In the genomic region with DNA sequence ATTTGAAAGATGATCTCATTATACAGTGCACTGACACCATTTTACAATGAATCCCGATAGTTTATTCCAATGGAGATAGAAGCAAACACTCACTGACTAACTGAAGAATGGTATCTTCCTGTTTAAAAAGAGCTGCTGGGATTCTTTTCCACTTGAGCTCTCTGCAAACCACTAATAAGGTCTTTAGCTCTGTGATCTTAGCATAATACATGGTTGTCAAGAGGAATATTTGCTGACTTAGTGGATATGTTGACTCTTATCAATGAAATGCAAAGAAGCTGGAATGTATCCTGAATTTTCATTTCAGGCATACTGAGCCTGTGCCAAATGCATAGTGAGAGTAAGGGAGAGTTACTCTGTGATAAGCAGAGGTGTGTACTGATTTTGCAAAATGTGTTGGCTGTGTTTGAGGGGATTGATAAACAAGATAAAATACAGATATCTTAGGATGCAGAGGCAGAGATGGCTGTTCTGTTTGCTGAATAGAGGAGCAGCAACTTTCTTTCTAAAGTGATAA, we compare ENCODE assay signal across 25 mouse cellular contexts.
DNase-seq lines count a peak whose midpoint lies in the region; ATAC-seq and TF ChIP-seq lines count a peak whose summit lies in the region.
"Had no signal": no experiment of that assay in that cellular context is flagged by ENCODE, and none has a peak within 500 bp of the region (broad histone marks: within the 10 kb centered on the region; RNA-seq: fewer than 3 reads in every experiment).

No protein-coding gene starts in this region.

- no peaks in the 10 kb centered on the region for H3K36me3 ChIP-seq in lung, embryonic 14.5 days (ENCODE audit: insufficient read depth)
- no peaks in the 10 kb centered on the region for H3K36me3 ChIP-seq in midbrain, embryonic 16.5 days (ENCODE audit: control insufficient read depth, insufficient read depth, low read length)
- no peaks in the 10 kb centered on the region for H3K36me3 ChIP-seq in midbrain, postnatal 0 days (ENCODE audit: insufficient read depth, low read length)
- H3K36me3 ChIP-seq: embryonic facial prominence, embryonic 12.5 days; forebrain, embryonic 10.5 days; heart, embryonic 10.5 days; hindbrain, embryonic 10.5 days; hindbrain, embryonic 13.5 days had no signal

- TF ChIP-seq POLR2A in brain, embryonic 14.5 days (IDR thresholded peaks at IDR 0.05; ENCODE audit: borderline replicate concordance, extremely low read depth, insufficient read depth, insufficient read length, poor library complexity, severe bottlenecking) = no peak

- TF ChIP-seq CTCF in lung, embryonic 14.5 days (IDR thresholded peaks at IDR 0.05; ENCODE audit: low read depth) = no peak
- TF ChIP-seq CTCF in midbrain, postnatal 0 days (IDR thresholded peaks at IDR 0.05) = no peak
- TF ChIP-seq CTCF in brain, embryonic 14.5 days (IDR thresholded peaks at IDR 0.05; ENCODE audit: borderline replicate concordance, extremely low read depth, insufficient read depth, insufficient read length) = no peak

- peak; percentile 61 for ATAC-seq in lung, embryonic 14.5 days (ENCODE audit: insufficient read depth)
- ATAC-seq in midbrain, embryonic 16.5 days = peak; percentile 39; the same call in 1 of the 2 replicates
- ATAC-seq in midbrain, postnatal 0 days (ENCODE audit: low FRiP score) = no peak
- ATAC-seq: activated CD4-positive, CD25-positive, alpha-beta regulatory T cell, adult 4 months; CD4-positive, CD25-positive, alpha-beta regulatory T cell, adult 4 months; forebrain, embryonic 13.5 days; forebrain, embryonic 16.5 days; hindbrain, embryonic 16.5 days had no signal

- peak; percentile 62 for DNase-seq in lung, embryonic 14.5 days
- DNase-seq in lung, postnatal 14 days = no peak
- no peak for DNase-seq in midbrain, postnatal 0 days (ENCODE audit: low spot score)
- DNase-seq in brain, embryonic 14.5 days (ENCODE audit: low read depth) = peak; percentile 26
- DNase-seq in spleen, postnatal 10 days (ENCODE audit: low spot score in 2 of 2) = no peak
- DNase-seq: adrenal gland, adult 8-10 months; adrenal gland, postnatal 25 days; cerebellum, adult 18-20 months; cerebellum, adult 9-10 months; cerebellum, postnatal 14 days; gastrocnemius, postnatal 10 days; gastrocnemius, postnatal 36 days; heart, adult 2 months; heart, postnatal 36 days had no signal

- H3K27ac ChIP-seq in lung, embryonic 14.5 days (ENCODE audit: low read depth) = no peak overlapping the region
- H3K27ac ChIP-seq in midbrain, embryonic 16.5 days (ENCODE audit: low read length) = no peak overlapping the region
- H3K27ac ChIP-seq in midbrain, postnatal 0 days (ENCODE audit: low read depth, low read length) = no peak overlapping the region
- H3K27ac ChIP-seq: embryonic facial prominence, embryonic 12.5 days; forebrain, embryonic 10.5 days; forebrain, embryonic 13.5 days; heart, adult 2 months; heart, embryonic 10.5 days; hindbrain, embryonic 10.5 days; hindbrain, embryonic 13.5 days had no signal

- H3K4me2 ChIP-seq in lung, embryonic 14.5 days = no peak overlapping the region
- no peak overlapping the region for H3K4me2 ChIP-seq in midbrain, embryonic 16.5 days (ENCODE audit: low read length)
- no peak overlapping the region for H3K4me2 ChIP-seq in midbrain, postnatal 0 days (ENCODE audit: low read depth, low read length, poor library complexity, severe bottlenecking)
- H3K4me2 ChIP-seq: embryonic facial prominence, embryonic 12.5 days; forebrain, embryonic 13.5 days; hindbrain, embryonic 13.5 days had no signal

- 41% methylated on average over 1 of the region's 1 CpGs for WGBS in lung, embryonic 14.5 days
- WGBS in midbrain, embryonic 16.5 days = 78% methylated on average over 1 of the region's 1 CpGs
- WGBS in midbrain, postnatal 0 days = 46% methylated on average over 1 of the region's 1 CpGs

- no peaks in the 10 kb centered on the region for H3K9me3 ChIP-seq in lung, embryonic 14.5 days (ENCODE audit: low read depth, low read length)
- H3K9me3 ChIP-seq in midbrain, embryonic 16.5 days (replicated peaks; ENCODE audit: control insufficient read depth, low read length, poor library complexity, severe bottlenecking) = 0 out of 2 replicates have a peak, but pooled peaks cover 2% of the 10 kb centered on the region
- no peaks in the 10 kb centered on the region for H3K9me3 ChIP-seq in midbrain, postnatal 0 days (ENCODE audit: low read length)
- H3K9me3 ChIP-seq: embryonic facial prominence, embryonic 12.5 days; heart, embryonic 10.5 days; hindbrain, embryonic 13.5 days had no signal

- H3K9ac ChIP-seq in lung, embryonic 14.5 days = no peak overlapping the region
- H3K9ac ChIP-seq in midbrain, embryonic 16.5 days (ENCODE audit: low read depth, low read length) = no peak overlapping the region
- no peak overlapping the region for H3K9ac ChIP-seq in midbrain, postnatal 0 days (replicated peaks; ENCODE audit: low read length, poor library complexity, severe bottlenecking)
- H3K9ac ChIP-seq: embryonic facial prominence, embryonic 12.5 days; forebrain, embryonic 13.5 days; hindbrain, embryonic 13.5 days had no signal

- no peak overlapping the region for H3K4me3 ChIP-seq in lung, embryonic 14.5 days (ENCODE audit: low read depth, low read length)
- H3K4me3 ChIP-seq in midbrain, embryonic 16.5 days (ENCODE audit: low read depth, low read length) = no peak overlapping the region
- no peak overlapping the region for H3K4me3 ChIP-seq in midbrain, postnatal 0 days (ENCODE audit: low read depth, low read length)
- H3K4me3 ChIP-seq: embryonic facial prominence, embryonic 12.5 days; forebrain, embryonic 10.5 days; forebrain, embryonic 13.5 days; heart, adult 2 months; heart, embryonic 10.5 days; hindbrain, embryonic 10.5 days; hindbrain, embryonic 13.5 days had no signal

- peaks cover 8% of the 10 kb centered on the region for H3K4me1 ChIP-seq in lung, embryonic 14.5 days (ENCODE audit: insufficient read depth)
- H3K4me1 ChIP-seq in midbrain, embryonic 16.5 days (ENCODE audit: control insufficient read depth, insufficient read depth, low read length) = no peaks in the 10 kb centered on the region
- H3K4me1 ChIP-seq in midbrain, postnatal 0 days (ENCODE audit: insufficient read depth, low read length) = 0 out of 2 replicates have a peak, but pooled peaks cover 4% of the 10 kb centered on the region

- no peaks in the 10 kb centered on the region for H3K27me3 ChIP-seq in lung, embryonic 14.5 days (ENCODE audit: insufficient read depth, low read length)
- H3K27me3 ChIP-seq in midbrain, embryonic 16.5 days (ENCODE audit: control insufficient read depth, insufficient read depth, low read depth, low read length) = no peaks in the 10 kb centered on the region
- H3K27me3 ChIP-seq in midbrain, postnatal 0 days (ENCODE audit: insufficient read depth, low read length) = no peaks in the 10 kb centered on the region
- H3K27me3 ChIP-seq: embryonic facial prominence, embryonic 12.5 days; forebrain, embryonic 13.5 days; hindbrain, embryonic 13.5 days had no signal

Comparison
In these comparisons a context has a peak if more than half of its experiments do, and no peak if none do; other contexts are left out.
1. DNase-seq: peak in lung, embryonic 14.5 days (single experiment) and brain, embryonic 14.5 days (single experiment); none in lung, postnatal 14 days (single experiment), midbrain, postnatal 0 days (single experiment) and spleen, postnatal 10 days (0 of 2).